ENCODE assay signal across 11 mouse cellular contexts in the genomic region with DNA sequence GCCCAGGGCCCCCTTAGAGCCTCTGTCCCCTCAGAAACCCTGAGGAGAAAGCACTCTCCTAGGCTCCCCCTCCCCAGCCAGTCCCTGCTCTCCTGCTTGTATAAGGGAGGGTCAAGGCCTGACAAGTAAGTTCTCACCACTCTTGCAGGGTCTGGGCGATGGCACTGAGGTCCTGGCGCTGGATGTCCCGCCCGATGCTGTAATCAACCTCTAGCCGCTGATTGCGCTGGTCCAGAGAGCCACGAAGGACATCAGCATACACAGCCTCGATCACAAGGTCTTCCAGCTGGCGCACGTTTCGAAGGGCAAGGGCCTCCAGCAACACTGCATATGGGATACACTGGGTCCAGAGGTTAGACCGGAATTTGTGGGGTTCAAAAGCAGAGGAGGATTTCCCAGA. TPM values are rescaled to one million over a fixed set of nuclear protein-coding genes. Genes with fewer than 3 reads are reported as not detected.
"Had no signal": no experiment of that assay in that cellular context is flagged by ENCODE, and none has a peak within 500 bp of the region (broad histone marks: within the 10 kb centered on the region; RNA-seq: fewer than 3 reads in every experiment).

No protein-coding gene starts in this region.

- H3K9me3 ChIP-seq: limb, embryonic 13.5 days; midbrain, embryonic 12.5 days had no signal

- H3K27ac ChIP-seq: limb, embryonic 13.5 days; liver, embryonic 14.5 days; midbrain, embryonic 12.5 days had no signal

- DNase-seq: kidney, adult 18-20 months; kidney, postnatal 10 days; left cerebral cortex, postnatal 4 days; lung, adult 18-20 months; right cerebral cortex, postnatal 14 days; thymus, postnatal 4 days had no signal

- H3K4me2 ChIP-seq: limb, embryonic 13.5 days; midbrain, embryonic 12.5 days had no signal

- H3K4me3 ChIP-seq: limb, embryonic 13.5 days; midbrain, embryonic 12.5 days had no signal

- H3K27me3 ChIP-seq: limb, embryonic 13.5 days; midbrain, embryonic 12.5 days had no signal

RNA-seq across cellular contexts. Expression of a gene that starts 35.5 kb away (rescaled TPM):
- total RNA-seq: liver, adult 2 months; megakaryocyte-erythroid progenitor cell, adult 5-6 weeks had no signal
